Mouse (Mus musculus) right cerebral cortex, postnatal 4 days (tissue): ENCODE measurements around the gene BC024063.
"Not testable (repeated sequence)": the region's sequence is repeated elsewhere in the genome, so short reads cannot be mapped to it uniquely, and the experiment has no call there.

Source experiments
- DNase-seq: peaks from one replicate; pipeline ENCODE4 v3.0.0-alpha.2; 2022

BC024063 gene

DNA sequence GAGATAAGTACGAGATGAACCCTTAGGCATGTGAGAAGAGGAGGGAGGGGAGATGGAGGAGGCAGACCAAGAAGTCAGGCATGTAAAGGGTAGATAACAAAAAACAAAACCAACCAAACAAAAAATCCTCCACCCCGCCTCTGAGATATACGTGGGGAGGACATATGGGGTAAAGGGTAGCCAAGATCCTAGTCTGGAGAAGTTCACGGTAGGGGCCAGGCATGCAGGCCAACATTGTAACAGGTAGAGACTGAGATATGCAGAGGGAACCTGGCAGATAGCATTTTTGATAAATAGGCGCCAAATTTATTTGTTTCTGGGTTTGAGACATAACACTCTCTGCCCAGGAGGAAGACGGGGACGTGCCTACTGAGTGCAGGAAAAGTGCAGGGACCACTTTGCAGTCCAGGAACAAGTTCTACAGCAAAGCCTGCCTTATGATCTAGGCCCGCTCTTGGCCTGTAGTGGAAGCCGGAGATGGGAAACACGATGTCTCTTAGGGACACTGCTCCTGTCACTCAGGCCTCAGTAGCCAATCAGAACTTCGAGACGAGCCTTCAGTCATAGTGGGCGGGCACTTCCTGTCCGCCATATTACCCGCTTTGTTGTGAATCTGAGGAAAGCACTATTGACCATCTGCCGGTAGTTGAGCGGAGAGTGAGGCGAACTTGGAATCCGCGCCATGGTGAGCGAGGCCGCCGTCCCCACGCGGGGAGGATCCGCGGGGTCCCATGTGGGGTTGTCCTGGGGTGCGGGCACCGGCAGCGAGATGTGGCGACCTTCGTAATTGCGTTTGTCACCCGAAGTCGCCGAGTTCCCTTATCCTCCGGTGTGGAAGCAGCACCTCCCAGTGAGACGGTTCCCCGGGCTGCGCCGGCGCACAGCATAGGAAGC, at the start of gene BC024063:
Gene BC024063, plus strand, starts transcription at position 626 of the 894 bp plus-strand sequence.
- DNase-seq: peak; percentile 64

DNA sequence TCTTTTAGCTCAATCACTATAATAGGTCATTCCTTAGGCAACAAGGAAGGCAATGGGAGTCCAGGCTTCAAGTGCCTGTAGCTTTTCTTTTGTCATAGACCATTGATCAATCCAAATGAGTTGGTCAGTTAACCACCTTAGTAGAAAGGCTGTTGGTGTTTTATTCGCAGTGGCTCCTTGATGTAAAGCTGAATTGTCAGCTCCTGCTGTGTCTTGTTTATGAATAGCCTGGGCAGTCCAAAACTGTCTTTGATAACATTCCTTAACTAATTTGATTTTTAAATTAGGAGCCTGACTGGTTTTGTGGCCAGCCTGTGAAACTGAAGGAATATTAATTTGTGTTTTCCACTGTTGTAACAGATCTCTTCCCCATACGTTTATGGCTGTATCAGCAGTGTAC, 41.0 kb upstream of the BC024063 start:
- DNase-seq: no peak

DNA sequence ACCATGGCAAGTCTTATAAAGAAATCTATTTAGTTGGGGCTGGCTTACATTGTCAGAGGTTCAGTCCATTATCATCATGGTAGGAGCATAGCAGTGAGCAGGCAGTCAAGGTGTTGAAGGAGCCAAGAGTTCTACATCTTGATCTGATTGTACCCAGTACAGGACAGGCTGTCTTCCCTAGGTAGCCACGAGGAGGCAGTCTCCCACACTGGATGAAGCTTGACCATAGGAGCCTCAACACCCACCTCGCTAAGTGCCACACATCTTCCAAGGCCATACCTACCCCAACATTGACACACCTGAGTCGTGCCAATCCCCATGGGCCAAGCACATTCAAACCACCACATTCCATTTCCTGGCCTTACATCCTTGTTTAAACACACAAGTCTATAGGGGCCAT, 36.5 kb upstream of the BC024063 start:
- DNase-seq: no peak

GRCm38 (mm10) chr10:82047597-82048459, 35.3 kb upstream of the BC024063 start, which contains the start of gene Zfp873:
TSS of gene Zfp873 (plus strand) at chr10:82048123.
- DNase-seq: peak; percentile 88

DNA sequence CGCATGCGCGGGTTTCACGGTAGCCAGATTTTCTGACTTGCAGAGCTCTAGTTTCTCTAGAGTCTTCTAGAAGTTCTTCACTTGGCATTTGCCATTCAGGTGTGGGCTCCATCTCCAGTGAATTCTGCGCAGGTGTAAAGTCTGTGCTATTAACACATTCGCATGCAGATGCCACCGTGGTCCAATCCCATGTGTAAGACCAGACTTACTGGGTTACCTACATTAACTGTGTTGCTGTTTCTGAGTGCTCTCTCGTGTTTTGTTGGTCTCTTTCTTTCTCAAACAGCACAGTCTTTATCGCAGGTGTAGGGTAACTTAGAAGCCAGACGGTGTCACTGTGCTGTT, 34.7 kb upstream of the BC024063 start:
- DNase-seq: not testable (repeated sequence)

- DNase-seq: not testable (repeated sequence)
These were observed 444 bp downstream of the BC024063 start for GRCm38 (mm10) chr10:82083622-82083971.

GRCm38 (mm10) chr10:82117206-82117605, 34.1 kb downstream of the BC024063 start:
- DNase-seq: no peak

- peak; percentile 83 for DNase-seq
These were observed 44.8 kb downstream of the BC024063 start, which contains the start of gene AU041133 for GRCm38 (mm10) chr10:82127850-82128401. TSS of gene AU041133 (plus strand) at chr10:82128013.

GRCm38 (mm10) chr10:82145282-82145681, 62.1 kb downstream of the BC024063 start:
- DNase-seq: no peak

GRCm38 (mm10) chr10:82147571-82147970, 64.4 kb downstream of the BC024063 start:
- no peak for DNase-seq
